Mouse (Mus musculus) left cerebral cortex, adult 2 months (tissue): ENCODE data around the gene Arhgef15. TPM values are rescaled to one million over a fixed set of nuclear protein-coding genes. Genes with fewer than 3 reads are reported as not detected.
"Not testable (repeated sequence)": the region's sequence is repeated elsewhere in the genome, so short reads cannot be mapped to it uniquely, and the experiment has no call there.

Source experiments
- DNase-seq, 2 experiments: peaks; one replicate each; pipeline ENCODE4 v3.0.0; 2021 to 2022; ENCODE audit warnings: low spot score in 2 of 2, mixed read lengths in 1 of 2; ENCODE audit errors: extremely low spot score in 1 of 2
- H3K27ac ChIP-seq: fragments of 200-600 bp; 2 replicates; pipeline ENCODE4 v1.8.1; 2022
- H3K4me3 ChIP-seq: fragments of 200-600 bp; 2 replicates; pipeline ENCODE4 v1.8.1; 2022
- CTCF ChIP-seq: fragments of 200-600 bp; IDR thresholded peaks from 2 replicates; pipeline ENCODE4 v1.8.1; 2022; ENCODE audit warnings: antibody characterized with exemption, mild to moderate bottlenecking, moderate library complexity
- intact Hi-C: fragments of 180-260 bp; cut with DNase I; formaldehyde crosslinking; loops from one replicate; pipeline ENCODE4 v1.15.1; 2025
- long read RNA-seq, 2 experiments: library from polyadenylated mRNA; stranded (forward); transcript quantifications; one replicate each; pipeline ENCODE4 v2.0.0; 2021; ENCODE audit warnings: borderline mapping rate in 2 of 2
- total RNA-seq, 2 experiments: library from RNA; stranded (reverse); gene quantifications; 2 replicates each; pipeline ENCODE4 v1.2.3; 2021

The Arhgef15 gene
- 10 to 100 TPM; 22.4 to 22.6 TPM for total RNA-seq
- long read RNA-seq, experiment 1, partial matches to known transcripts: 13 of 30 reads
- long read RNA-seq, experiment 1, other reads (novel, unspliced or antisense): 15 of 30 reads
- long read RNA-seq, experiment 2, full-length matches to known transcripts: 4 of 34 reads
- long read RNA-seq, experiment 2, partial matches to known transcripts: 20 of 34 reads
- long read RNA-seq, experiment 2, other reads (novel, unspliced or antisense): 10 of 34 reads

DNA sequence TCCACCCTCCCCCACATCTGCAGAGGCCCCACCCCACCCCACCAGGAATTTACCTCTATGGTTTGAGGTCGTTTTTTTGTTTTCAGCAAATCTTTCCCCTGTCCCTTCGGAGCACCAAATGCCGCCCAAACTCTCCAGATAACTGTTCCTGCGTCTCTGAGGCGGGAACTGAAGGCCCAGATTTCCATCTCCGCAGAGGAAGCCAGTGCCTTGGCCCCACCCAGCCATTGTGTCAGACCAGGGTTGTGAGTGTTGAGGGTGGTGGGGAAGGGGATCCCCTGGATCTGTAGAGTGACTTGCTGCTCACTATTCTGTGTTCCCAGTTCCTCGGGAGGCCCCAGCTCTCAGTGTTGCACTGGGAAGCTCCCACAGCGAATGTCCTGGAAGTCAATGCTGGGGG, at the start of gene Arhgef15:
TSS of gene Arhgef15 (minus strand) at position 173 of the 400 bp plus-strand sequence.
- Histone ChIP-seq H3K4me3 (peak within 1 kb of the TSS; percentile 19), H3K27ac (peak within 1 kb of the TSS; percentile 62)
- DNase-seq: no peak
- no peak for TF ChIP-seq CTCF
- intact Hi-C loops: no loop called here

DNA sequence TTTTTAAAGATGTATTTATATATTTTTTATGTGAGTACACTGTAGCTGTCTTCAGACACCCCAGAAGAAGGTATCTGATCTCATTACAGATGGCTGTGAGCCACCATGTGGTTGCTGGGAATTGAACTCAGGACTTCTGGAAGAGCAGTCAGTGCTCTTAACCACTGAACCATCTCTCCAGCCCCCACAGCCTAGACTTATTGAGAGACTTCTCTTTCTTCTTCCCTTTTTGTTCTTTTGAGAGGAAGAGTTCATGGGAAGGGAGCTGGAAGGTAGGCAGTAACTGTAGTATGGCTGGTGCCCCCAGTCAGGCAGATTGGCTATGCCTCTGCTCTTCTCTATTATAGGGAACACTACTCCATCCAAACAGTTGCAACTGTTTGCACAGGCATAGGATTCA, 49.3 kb upstream of the Arhgef15 start:
- intact Hi-C loops, DNase-seq, H3K4me3 ChIP-seq, H3K27ac ChIP-seq: not testable (repeated sequence)

DNA sequence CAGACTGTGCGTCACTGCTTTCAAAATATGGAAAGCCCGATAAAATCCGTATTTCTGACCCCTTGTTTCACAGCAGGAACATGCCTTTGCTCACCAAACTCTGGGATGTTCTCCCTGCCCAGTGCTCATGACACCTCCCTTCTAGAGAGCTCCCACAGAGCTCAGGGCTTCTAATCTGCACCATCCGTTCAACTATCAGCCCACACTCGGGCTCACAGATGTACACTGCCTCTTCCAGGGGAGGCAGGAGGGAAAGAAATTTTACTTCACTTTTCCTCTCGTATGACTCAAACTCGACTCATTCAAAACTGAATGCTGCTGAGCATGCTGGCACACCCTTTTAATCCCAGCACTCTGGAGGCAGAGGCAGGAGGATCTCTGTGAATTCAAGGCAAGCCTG, 47.9 kb upstream of the Arhgef15 start:
- Histone ChIP-seq H3K27ac (no peak overlapping the region), H3K4me3 (no peak overlapping the region)
- DNase-seq: no peak
- no peak for TF ChIP-seq CTCF
- intact Hi-C loops: no loop called here

DNA sequence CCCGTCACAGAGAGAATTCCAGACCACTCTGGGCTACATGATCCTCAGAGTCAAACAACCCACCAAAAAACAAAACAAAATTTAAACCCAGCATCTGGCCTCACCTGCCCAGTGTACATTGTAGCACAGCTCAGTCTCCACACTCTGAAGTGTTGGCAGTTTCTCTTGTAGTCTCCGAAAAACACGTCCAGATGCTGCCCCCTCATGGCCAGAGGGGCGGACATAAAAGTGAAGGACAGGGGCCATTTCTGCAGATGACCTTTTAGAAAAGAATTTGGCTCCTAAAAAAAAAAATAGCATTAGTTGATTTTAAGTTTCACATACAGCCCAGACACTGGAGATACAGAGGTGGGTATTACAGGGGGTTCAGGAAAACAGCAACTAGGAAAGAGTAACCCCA, 46.3 kb upstream of the Arhgef15 start:
- TF ChIP-seq CTCF: peak; percentile 23
- intact Hi-C loops: no loop called here

DNA sequence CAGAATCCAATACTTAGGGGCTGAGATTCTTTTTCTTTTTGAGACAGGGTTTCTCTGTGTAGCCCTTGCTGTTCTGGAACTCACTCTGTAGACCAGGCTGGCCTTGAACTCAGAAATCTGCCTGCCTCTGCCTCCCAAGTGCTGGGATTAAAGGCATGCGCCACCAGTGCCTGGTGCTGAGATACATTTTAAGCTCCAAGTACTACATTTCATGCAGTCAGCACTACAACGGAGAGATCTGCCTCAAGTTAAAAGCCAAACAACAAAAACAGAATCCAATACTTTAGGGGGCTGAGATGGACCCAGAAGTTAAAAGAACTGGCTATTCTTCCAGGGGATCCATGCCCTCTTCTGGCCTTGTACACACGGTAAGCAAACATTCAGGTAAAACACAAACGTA, 45.5 kb upstream of the Arhgef15 start:
- intact Hi-C loops, H3K27ac ChIP-seq, H3K4me3 ChIP-seq, DNase-seq: not testable (repeated sequence)

More for the DNA sequence above, 46.3 kb upstream of the Arhgef15 start:
- Histone ChIP-seq H3K27ac (no peak overlapping the region), H3K4me3 (no peak overlapping the region)
- DNase-seq: no peak

DNA sequence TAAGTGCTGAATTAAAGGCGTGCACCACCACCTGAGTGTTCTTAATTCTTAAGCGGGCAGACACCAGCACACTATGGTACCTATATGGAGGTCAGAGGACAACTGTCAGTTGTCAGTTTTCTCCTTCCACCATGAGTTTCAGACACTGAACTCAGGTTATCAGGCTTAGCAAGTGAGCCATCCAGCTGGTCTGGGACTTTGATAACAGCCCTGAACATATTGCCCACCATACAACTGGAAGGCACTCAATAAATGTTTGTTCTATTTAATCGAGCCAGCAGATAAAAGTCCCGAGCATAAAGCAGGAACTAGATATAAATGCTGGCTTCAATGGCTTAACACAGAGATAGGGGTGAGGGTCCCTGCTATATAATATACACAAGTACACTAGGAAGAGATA, 39.8 kb upstream of the Arhgef15 start:
- TF ChIP-seq CTCF: no peak
- intact Hi-C loops: no loop called here
- Histone ChIP-seq H3K4me3 (no peak overlapping the region), H3K27ac (no peak overlapping the region)
- no peak for DNase-seq

DNA sequence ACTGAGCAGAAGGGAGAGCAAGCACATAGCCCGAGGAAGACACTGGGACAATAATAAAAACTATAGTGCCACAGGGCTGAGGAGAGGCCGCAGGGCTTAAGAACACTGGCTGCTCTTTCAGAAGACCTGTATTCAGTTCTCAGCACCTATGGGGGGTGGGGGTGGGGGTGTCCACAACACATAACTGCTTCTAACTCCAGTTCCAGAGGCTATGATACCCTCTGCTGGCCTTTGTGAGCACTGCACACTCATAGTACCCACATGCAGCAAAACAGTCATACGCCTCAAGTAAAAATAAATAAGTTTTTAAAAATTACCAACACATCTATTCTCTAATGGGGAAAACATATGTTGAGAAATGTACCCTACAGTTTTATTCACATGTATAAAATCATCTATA, 37.1 kb upstream of the Arhgef15 start:
- intact Hi-C loops: no loop called here
- H3K4me3 ChIP-seq: no peak overlapping the region
- DNase-seq: no peak
- peak; percentile 38 for TF ChIP-seq CTCF
- H3K27ac ChIP-seq: no peak overlapping the region

DNA sequence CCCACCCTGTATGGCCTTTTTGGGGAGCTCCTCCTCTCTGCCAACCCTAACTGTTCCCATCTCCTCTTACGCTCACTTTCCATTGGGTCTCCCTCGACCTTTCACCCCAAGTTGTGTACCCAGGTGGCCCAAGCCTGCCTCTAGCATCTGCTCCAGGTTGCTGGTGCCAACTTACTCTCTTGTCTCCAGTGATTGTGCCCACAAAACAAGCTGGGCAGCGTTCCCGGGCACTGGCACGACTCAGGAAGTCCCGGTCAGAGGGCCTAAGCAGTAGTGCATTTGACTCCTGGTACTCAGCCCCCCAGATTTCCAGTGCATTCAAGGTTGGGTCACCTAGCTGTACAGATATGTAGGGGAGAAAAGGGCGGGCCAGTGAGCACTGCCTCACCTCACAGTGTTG, 35.8 kb upstream of the Arhgef15 start:
- no peak for TF ChIP-seq CTCF
- Histone ChIP-seq H3K27ac (no peak overlapping the region), H3K4me3 (no peak overlapping the region)
- DNase-seq: no peak
- intact Hi-C loops: no loop called here

DNA sequence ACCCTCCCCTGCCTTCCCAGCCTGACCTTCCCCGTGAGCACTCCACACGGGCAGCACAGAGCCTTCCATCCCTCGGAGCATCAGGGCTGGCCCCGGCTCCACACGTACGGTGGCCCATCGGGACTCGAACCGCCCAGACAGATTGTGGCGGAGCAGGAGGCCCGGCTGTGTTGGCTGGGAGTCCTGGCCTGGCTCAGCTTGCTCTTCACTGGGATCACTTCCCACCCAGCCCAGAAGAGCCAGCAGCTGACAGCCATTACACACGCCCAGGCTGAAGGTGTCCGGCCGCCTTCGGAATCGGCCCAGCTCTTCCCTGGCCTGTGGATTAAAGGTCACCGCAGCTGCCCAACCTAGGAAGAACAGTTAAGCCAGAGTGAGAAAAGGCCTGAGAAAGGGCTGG, 31.1 kb upstream of the Arhgef15 start:
- TF ChIP-seq CTCF: no peak
- intact Hi-C loops: no loop called here
- no peak overlapping the region for H3K4me3 ChIP-seq
- no peak overlapping the region for H3K27ac ChIP-seq
- DNase-seq: no peak

DNA sequence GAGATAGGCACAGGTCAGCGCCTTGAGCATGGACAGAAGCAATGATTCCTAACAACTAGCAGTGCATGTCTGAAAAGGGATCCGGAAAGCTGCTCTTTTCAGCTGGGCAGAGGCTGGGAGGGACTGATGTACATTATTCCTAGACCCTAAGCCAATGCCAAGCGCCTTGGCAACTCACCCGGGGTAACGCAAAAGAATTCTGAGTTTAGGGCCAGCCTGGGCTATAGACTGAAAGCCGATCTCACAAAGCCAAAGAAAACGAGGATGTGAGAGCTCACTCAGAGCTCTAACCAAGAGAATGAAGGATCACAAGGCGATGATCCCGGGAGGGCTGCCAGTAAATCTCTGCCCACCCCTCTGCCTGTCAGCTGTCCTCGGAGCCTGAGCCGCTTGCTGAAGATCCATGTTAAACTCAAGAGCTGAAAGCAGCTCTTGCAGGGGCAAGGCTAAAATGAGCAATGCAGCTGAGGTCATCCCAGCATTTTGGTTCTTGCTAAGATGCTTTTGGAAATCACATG, 30.1 kb upstream of the Arhgef15 start:
- no peak overlapping the region for H3K4me3 ChIP-seq
- intact Hi-C loops: no loop called here
- no peak for TF ChIP-seq CTCF
- DNase-seq: no peak
- no peak overlapping the region for H3K27ac ChIP-seq

DNA sequence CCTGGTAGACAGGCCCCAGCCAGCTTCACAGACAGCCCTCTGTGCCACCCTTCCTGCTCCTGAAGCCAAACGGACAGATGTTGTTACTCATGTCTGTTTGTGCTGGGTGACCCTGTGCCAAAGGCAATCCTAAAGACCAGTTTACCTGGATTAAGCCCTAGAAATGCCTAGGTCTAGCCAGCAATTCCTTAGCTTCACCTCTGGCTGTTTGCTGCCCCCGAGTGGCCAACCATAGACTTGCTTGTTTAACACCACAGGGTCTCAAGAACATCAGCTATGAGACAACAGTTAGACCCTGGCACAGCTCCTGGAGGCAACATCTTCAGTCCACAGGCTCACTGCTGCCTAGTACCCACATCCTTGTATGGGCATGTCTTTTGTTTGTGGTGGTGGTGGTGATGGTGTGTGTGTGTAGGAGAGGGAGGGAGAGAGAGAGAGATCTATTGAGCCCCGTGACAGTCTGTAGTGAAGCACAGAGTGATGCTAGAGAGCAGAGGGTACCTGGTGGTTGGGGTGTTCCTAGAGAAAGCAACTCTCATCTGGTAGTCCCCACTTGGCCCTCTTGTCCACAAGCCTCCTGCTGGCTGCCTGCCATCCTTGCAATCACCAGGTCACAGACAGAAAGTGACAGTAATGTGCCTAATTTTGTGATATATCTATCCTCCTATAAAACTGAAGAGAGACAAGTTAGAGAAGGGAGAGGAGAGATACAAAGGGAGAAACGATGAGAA, 25.5 kb upstream of the Arhgef15 start:
- H3K4me3 ChIP-seq: no peak overlapping the region
- peak; percentile 77 for TF ChIP-seq CTCF
- DNase-seq: peak; percentile 51 to 75
- intact Hi-C loops: loop anchor here (1.0 kb wide), 1 partner anchor 79 kb away; no protein-coding TSS in a partner anchor
- no peak overlapping the region for H3K27ac ChIP-seq

DNA sequence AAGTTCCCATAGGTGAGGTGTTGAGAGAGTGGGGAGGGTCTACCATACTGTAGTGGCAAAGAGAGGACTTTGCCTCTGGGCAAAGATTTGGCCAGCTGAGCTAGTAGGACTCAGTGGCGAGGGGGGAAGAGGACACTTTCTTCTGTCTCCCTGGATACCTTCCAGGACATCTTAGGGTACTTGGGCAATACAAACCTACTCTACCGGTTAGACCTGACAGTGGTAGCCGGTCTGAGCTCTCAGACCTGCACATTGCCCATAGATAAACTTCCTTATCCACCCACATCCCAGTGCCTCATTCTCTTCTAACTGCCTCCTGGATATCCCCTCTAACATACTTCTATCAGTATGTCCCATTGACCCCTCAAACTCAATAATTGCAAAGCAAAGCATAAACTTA, 23.6 kb upstream of the Arhgef15 start:
- no peak for DNase-seq
- Histone ChIP-seq H3K27ac (no peak overlapping the region), H3K4me3 (no peak overlapping the region)
- no peak for TF ChIP-seq CTCF
- intact Hi-C loops: no loop called here

DNA sequence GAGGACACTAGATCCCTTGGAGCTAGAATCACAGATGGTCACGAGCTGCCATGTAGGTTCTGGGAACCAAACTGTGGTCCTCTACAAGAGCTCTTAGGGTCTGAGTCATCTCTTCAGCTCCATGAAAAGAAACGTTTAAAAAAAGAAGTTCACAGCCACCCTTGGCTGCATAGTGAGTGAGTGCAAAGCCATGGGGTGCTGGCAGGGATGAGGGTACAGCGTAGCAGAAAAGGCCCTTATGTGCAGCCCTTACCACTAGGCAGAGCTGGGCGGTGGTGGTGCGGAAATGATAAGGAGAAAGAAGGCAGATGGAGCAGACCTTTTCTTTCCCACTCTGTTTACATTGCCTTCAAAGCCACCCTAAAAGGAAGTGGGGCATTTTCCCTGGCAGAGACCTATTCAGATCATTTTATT, 22.0 kb upstream of the Arhgef15 start:
- Histone ChIP-seq H3K27ac (no peak overlapping the region; the same call in 1 of the 2 replicates), H3K4me3 (no peak overlapping the region)
- intact Hi-C loops: no loop called here
- no peak for TF ChIP-seq CTCF
- DNase-seq: no peak
